Mouse (Mus musculus) gastrocnemius, adult 2 months (tissue): ENCODE results near the gene Susd6. TPM values are rescaled to one million over a fixed set of nuclear protein-coding genes. Genes with fewer than 3 reads are reported as not detected.
A peak's percentile ranks its signal among the peaks of the same experiment; 100 is the strongest.
"Not testable (repeated sequence)": the region's sequence is repeated elsewhere in the genome, so short reads cannot be mapped to it uniquely, and the experiment has no call there.

Experiments
- DNase-seq: peaks from one replicate; pipeline ENCODE4 v3.0.0; 2022
- H3K27ac ChIP-seq: fragments of 200-600 bp; 2 replicates; pipeline ENCODE4 v1.8.1; 2022; ENCODE audit warnings: mild to moderate bottlenecking
- H3K4me3 ChIP-seq: fragments of 200-600 bp; 2 replicates; pipeline ENCODE4 v1.8.1; 2022; ENCODE audit warnings: mild to moderate bottlenecking, moderate library complexity
- CTCF ChIP-seq: fragments of 200-600 bp; IDR thresholded peaks from 2 replicates; pipeline ENCODE4 v1.8.1; 2022; ENCODE audit warnings: antibody characterized with exemption, mild to moderate bottlenecking, moderate library complexity
- intact Hi-C: fragments of 180-260 bp; cut with DNase I; formaldehyde crosslinking; loops from one replicate; pipeline ENCODE4 v1.15.1; 2025
- total RNA-seq, 2 experiments: library from RNA; stranded (reverse); gene quantifications; 2 replicates each; pipeline ENCODE4 v1.2.3; 2021

The Susd6 gene
- total RNA-seq, 2 experiments from 2014 or later, result 37.7 to 41.1 TPM

DNA sequence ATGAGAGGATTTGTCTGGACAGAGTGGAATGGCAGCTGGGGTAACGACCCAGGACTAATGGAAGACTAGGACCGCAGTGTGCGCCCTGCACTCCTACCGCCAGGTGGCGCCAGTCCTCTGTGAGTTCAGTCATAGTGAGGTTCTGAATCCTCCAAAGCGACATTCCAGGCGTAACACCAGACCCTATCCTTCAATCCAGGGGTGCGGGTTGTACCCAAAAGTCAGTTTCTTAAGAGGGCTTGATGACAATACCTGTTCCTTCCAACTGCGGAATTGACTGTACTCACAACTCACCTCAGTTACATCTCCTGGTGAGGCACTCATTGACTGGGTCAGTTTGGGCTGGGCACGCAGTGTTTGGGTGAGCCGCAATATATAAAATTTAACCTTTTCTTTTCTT lies 20.6 kb upstream of the Susd6 start:
- DNase-seq, result peak; percentile 80
- intact Hi-C loops, result loop anchor here (1.0 kb wide), 1 partner anchor 126 kb away; no protein-coding TSS in a partner anchor

GRCm38 (mm10) chr12:80774786-80775185 lies 15.5 kb upstream of the Susd6 start:
- no peak for TF ChIP-seq CTCF
- Histone ChIP-seq H3K27ac (no peak overlapping the region), H3K4me3 (no peak overlapping the region)
- intact Hi-C loops, result no loop called here
- DNase-seq, result no peak

More for the DNA sequence above, 20.6 kb upstream of the Susd6 start:
- peak; percentile 100; the same call in 1 of the 2 replicates for TF ChIP-seq CTCF
- no peak overlapping the region for H3K4me3 ChIP-seq
- H3K27ac ChIP-seq, result no peak overlapping the region

- no peak for TF ChIP-seq CTCF
- H3K4me3 ChIP-seq, result no peak overlapping the region
- DNase-seq, result no peak
- no peak overlapping the region; the same call in 1 of the 2 replicates for H3K27ac ChIP-seq
- intact Hi-C loops, result no loop called here
Observed at GRCm38 (mm10) chr12:80776046-80776634, 14.2 kb upstream of the Susd6 start.

- H3K27ac ChIP-seq, result no peak overlapping the region
- intact Hi-C loops, result no loop called here
Observed at GRCm38 (mm10) chr12:80778188-80778936, 11.9 kb upstream of the Susd6 start.

DNA sequence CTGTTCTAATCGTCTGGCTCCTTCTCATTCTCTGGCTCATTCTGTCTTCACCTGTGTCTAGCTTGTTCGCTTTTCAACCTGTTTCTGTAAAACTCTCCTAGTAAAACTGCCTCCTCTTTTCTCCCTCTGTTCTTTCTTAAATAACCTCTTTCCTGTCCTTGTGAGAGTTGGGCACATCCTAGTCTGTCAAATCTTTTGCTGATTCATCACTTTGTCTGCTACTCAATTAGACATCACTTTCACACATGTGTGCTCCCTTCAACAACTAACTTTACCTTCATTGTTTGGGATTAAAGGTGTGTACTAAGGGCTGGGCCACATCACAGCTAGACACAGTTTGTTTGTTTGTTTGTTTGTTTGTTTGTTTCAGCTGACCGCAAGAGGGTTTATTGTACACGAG lies 10.6 kb upstream of the Susd6 start:
- Histone ChIP-seq H3K4me3 (no peak overlapping the region), H3K27ac (no peak overlapping the region)
- TF ChIP-seq CTCF, result no peak
- intact Hi-C loops, result no loop called here
- no peak for DNase-seq

More at GRCm38 (mm10) chr12:80778188-80778936, 11.9 kb upstream of the Susd6 start:
- no peak for DNase-seq
- no peak overlapping the region for H3K4me3 ChIP-seq
- TF ChIP-seq CTCF, result no peak

GRCm38 (mm10) chr12:80782190-80782589 lies 8.1 kb upstream of the Susd6 start:
- Histone ChIP-seq H3K27ac (no peak overlapping the region), H3K4me3 (no peak overlapping the region)
- no peak for DNase-seq
- no peak for TF ChIP-seq CTCF
- intact Hi-C loops, result no loop called here

DNA sequence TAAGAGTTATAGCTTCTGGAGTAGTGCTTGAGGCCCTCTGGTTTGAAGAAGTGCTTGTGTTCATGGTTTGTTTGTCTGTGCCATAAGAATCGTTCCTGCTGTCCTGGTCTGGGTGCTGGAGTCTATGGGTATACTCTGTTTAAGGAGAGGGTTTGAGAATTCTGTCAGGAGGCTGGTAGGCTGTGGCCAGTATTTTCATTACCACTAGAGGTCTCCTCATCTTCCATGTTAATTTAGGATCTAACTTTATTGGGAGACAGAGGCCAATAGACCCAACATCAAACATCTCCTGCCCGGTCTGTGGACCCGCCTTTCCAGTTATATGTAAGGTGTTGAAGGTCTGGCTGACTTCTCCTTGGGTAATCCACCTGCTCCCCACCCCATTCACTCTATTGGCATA lies 7.4 kb upstream of the Susd6 start:
- Histone ChIP-seq H3K4me3 (no peak overlapping the region), H3K27ac (no peak overlapping the region)
- intact Hi-C loops, result no loop called here
- DNase-seq, result no peak
- TF ChIP-seq CTCF, result peak; percentile 65

DNA sequence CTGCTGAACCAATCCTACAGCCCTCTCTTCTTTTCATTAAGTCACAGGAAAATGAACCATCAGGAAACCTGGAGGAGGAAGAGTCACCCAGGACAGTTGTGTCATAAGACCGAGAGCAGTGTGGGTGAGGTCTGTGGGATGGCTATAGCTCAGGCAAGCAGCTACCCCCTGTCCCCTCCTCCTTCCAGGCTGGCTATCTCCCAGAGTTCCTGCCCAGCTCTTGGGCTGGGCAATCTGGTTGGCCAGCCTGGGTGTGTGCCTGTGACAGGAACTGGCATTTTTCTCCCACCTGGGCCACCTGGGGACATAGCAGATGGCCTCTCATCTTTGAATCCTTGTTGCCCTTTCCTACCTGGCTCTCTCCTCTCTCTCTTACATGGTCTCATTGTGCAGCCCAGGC lies 6.4 kb upstream of the Susd6 start:
- no peak for DNase-seq
- no peak for TF ChIP-seq CTCF
- Histone ChIP-seq H3K4me3 (no peak overlapping the region), H3K27ac (no peak overlapping the region)
- intact Hi-C loops, result no loop called here

DNA sequence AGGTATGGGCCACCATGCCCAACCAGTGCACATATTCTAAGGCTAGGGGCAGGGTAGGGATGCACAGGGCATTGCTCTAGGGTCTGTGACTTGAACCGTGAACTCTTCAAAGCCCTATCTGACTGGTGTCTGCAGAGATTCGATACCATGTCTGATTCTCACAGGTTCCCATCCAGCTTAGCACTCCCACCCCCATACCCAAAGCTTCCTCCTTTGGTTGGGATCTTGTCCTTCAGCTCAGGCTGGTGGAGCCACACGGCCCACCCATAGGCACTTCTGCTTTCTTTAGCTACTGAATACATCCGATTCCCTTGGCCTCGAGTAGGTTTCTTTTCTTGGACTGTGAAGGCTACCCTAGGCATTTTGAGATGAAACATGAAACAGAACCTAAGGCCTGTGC lies 5.3 kb upstream of the Susd6 start:
- intact Hi-C loops, result no loop called here
- no peak for TF ChIP-seq CTCF
- H3K4me3 ChIP-seq, result no peak overlapping the region

DNA sequence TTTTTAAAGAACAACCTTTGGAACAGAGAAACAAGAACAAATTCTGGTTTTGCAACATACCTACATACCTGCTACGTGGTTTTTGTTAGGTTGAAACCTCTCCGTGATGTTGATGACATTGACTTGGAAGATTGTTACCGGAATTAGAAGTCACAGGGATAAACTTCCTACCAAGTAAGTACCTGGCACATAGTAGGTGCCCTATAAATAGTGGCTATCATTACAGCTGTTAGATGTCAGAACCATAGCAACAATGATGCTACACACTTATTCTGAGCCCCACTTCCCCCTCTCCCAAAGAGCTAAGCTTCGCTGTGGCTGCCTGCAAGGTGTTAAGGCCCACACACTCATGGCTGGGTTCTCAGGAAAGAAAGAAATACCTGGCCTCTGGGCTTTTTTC lies 4.7 kb upstream of the Susd6 start:
- intact Hi-C loops, result no loop called here
- no peak for TF ChIP-seq CTCF
- Histone ChIP-seq H3K27ac (0 out of 2 replicates have a peak overlapping the region, but pooled peaks have one; percentile 60), H3K4me3 (no peak overlapping the region)
- DNase-seq, result no peak

More for the DNA sequence above, 5.3 kb upstream of the Susd6 start:
- H3K27ac ChIP-seq, result peak overlapping the region; percentile 60
- no peak for DNase-seq

DNA sequence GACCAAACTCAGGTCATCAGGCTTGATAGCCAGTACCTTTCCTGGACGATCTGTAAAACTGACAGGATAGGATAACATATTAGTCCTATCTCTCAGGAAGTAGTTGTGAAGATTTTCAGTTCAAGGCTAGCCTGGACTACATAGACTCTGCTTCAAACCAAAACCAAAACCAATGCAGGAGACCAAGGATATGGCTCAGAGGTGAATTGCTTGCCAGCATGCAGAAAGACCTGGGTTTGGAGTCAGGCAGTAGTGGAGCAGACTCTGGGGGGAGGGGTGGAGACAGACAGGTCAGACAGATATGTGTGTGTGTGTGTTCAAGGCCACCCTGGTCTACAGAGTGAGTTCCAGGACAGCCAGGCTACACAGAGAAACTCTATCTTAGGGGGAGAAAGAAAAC lies 3.7 kb upstream of the Susd6 start:
- Histone ChIP-seq H3K4me3 (no peak overlapping the region), H3K27ac (no peak overlapping the region)
- intact Hi-C loops, result no loop called here
- TF ChIP-seq CTCF, result no peak
- no peak for DNase-seq

- 0 out of 2 replicates have a peak overlapping the region, but pooled peaks have one; percentile 17 for H3K27ac ChIP-seq
- H3K4me3 ChIP-seq, result no peak overlapping the region
- no peak for TF ChIP-seq CTCF
- DNase-seq, result no peak
- intact Hi-C loops, result no loop called here
Observed at GRCm38 (mm10) chr12:80787604-80788003, 2.7 kb upstream of the Susd6 start.

- intact Hi-C loops, result no loop called here
- TF ChIP-seq CTCF, result no peak
- Histone ChIP-seq H3K4me3 (no peak overlapping the region), H3K27ac (no peak overlapping the region)
- no peak for DNase-seq
Observed at GRCm38 (mm10) chr12:80788188-80788587, 2.1 kb upstream of the Susd6 start.

DNA sequence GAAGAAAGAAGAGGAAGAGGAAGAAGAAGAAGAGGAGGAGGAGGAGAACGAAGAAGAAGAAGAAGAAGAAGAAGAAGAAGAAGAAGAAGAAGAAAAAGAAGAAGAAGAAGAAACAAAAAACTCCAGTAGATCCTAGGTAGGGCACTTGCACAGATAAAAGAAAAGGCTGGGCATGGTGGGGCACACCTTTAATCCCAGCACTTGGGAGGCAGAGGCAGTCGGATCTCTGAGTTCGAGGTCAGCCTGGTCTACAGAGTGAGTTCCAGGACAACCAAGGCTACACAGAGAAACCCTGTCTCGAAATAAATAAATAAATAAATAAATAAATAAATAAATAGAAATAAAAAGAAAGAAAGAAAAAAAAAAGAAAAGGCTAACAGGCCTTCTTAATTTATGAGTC lies 1.0 kb upstream of the Susd6 start:
- intact Hi-C loops, result not testable (repeated sequence)

More for the DNA sequence above, 1.0 kb upstream of the Susd6 start:
- not testable (repeated sequence) for DNase-seq
- Histone ChIP-seq H3K4me3 (peak overlapping the region; percentile 99), H3K27ac (peak overlapping the region; percentile 100)
